Mouse (Mus musculus): Measurements from ENCODE around the gene Angptl2.

Angptl2 gene

GRCm38 (mm10) chr2:33272665-33273439 is 57.0 kb downstream of the Angptl2 start:
- DNase-seq: no peak

GRCm38 (mm10) chr2:33274719-33275490 is 59.0 kb downstream of the Angptl2 start:
- no peak for DNase-seq

GRCm38 (mm10) chr2:33279758-33280157 is 63.9 kb downstream of the Angptl2 start:
- DNase-seq: no peak

GRCm38 (mm10) chr2:33280525-33280924 is 64.7 kb downstream of the Angptl2 start:
- DNase-seq: no peak

- no peak for DNase-seq
Observed at GRCm38 (mm10) chr2:33281807-33282206, 65.9 kb downstream of the Angptl2 start.

GRCm38 (mm10) chr2:33282877-33283276 is 67.0 kb downstream of the Angptl2 start:
- no peak for DNase-seq

GRCm38 (mm10) chr2:33283674-33284073 is 67.8 kb downstream of the Angptl2 start:
- no peak for DNase-seq

GRCm38 (mm10) chr2:33288837-33289236 is 73.0 kb downstream of the Angptl2 start:
- no peak for DNase-seq

- DNase-seq: no peak
Observed at GRCm38 (mm10) chr2:33290491-33290890, 74.6 kb downstream of the Angptl2 start.

- DNase-seq: no peak
Observed at GRCm38 (mm10) chr2:33292057-33292456, 76.2 kb downstream of the Angptl2 start.

GRCm38 (mm10) chr2:33295115-33295514 is 79.2 kb downstream of the Angptl2 start:
- no peak for DNase-seq

All from thymus, postnatal 14 days (tissue).